Mouse (Mus musculus) lung, adult 2 months (tissue): ENCODE results near the gene Ablim2.

ENCODE experiments used
- CTCF ChIP-seq: fragments of 200-500 bp; IDR thresholded peaks from 2 replicates; pipeline ENCODE4 v1.5.1; 2011; ENCODE audit warnings: mild to moderate bottlenecking, low read length, control low read depth; ENCODE audit not compliant: insufficient read depth
- POLR2A ChIP-seq: fragments of 200-500 bp; IDR thresholded peaks from 2 replicates; pipeline ENCODE4 v1.6.1; 2011; ENCODE audit warnings: low read depth, mild to moderate bottlenecking, control low read depth, low read length, borderline replicate concordance; ENCODE audit errors: extremely low read depth

- TF ChIP-seq CTCF, result no peak
- no peak for TF ChIP-seq POLR2A
Observed at GRCm38 (mm10) chr5:35762850-35763249, 5.2 kb downstream of the Ablim2 start.
